Mouse (Mus musculus) cortical plate, adult 2 months (tissue): ENCODE data around the gene Nenf. TPM values are rescaled to one million over a fixed set of nuclear protein-coding genes. Genes with fewer than 3 reads are reported as not detected.
A peak's percentile ranks its signal among the peaks of the same experiment; 100 is the strongest.

Experiments
- H3K27ac ChIP-seq: fragments of 200-500 bp; 2 replicates; pipeline ENCODE4 v1.5.1; 2012; ENCODE audit warnings: low read length, control low read depth, inconsistent platforms; ENCODE audit not compliant: insufficient read depth
- H3K4me1 ChIP-seq: fragments of 200-500 bp; 2 replicates; pipeline ENCODE4 v1.6.1; 2011; ENCODE audit warnings: low read length; ENCODE audit not compliant: control insufficient read depth, insufficient read depth
- H3K4me3 ChIP-seq: fragments of 200-500 bp; 2 replicates; pipeline ENCODE4 v1.5.1; 2011; ENCODE audit warnings: mild to moderate bottlenecking, low read length, control low read depth; ENCODE audit not compliant: insufficient read depth
- CTCF ChIP-seq: fragments of 200-500 bp; IDR thresholded peaks from 2 replicates; pipeline ENCODE4 v1.5.1; 2011; ENCODE audit warnings: mild to moderate bottlenecking, control low read depth, low read length; ENCODE audit not compliant: insufficient read depth; ENCODE audit errors: extremely low read depth
- POLR2A ChIP-seq: fragments of 200-500 bp; IDR thresholded peaks from 2 replicates; pipeline ENCODE4 v1.6.1; 2011; ENCODE audit warnings: mild to moderate bottlenecking, low read length, control low read depth; ENCODE audit not compliant: insufficient read depth; ENCODE audit errors: extremely low read depth
- polyA plus RNA-seq: library from polyadenylated mRNA; depleted of rRNA; stranded (reverse); fragments of >200 nt; gene quantifications from 2 replicates; pipeline ENCODE4 v1.2.3, GENCODE M21; 2012

The Nenf gene
- polyA plus RNA-seq, 1 experiment: 175 TPM

DNA sequence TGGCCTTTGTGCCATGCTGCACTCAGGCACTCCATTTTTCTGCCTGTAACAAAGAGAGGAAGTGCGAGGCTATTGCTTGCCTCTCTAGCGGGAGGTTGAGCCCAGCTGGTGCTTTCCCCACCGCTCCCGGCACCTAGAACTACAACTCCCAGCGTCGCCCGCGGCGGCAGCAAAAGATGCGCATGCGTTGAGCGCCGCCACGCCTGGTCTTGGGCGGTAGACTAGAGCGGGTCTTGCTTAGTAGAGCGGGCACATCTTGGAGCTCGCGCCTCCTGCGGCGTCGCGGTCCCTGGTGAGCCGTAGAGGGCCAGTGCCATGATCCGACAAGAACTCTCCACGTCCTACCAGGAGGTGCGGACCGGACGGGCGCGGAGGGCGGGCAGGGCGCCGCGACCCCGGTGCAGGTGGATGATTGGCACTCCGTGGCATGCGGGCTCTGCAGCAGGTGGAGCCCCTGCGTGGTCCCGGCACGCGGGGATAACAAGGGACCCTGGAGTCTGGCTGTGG lies 7.8 kb upstream of the Nenf start, which contains the start of gene Tmem206:
Gene Tmem206 (plus strand): TSS at position 187 of the 507 bp plus-strand sequence.
- peak within 1 kb of the TSS; percentile 57 for H3K4me3 ChIP-seq
- peaks cover 2% of the 10 kb centered on the region; the same call in 1 of the 2 replicates for H3K4me1 ChIP-seq
- 0 out of 2 replicates have a peak within 1 kb of the TSS, but pooled peaks have one; percentile 4 for H3K27ac ChIP-seq
- TF ChIP-seq CTCF: no peak
- peak; percentile 98 for TF ChIP-seq POLR2A

- Histone ChIP-seq H3K4me1 (peaks cover 2% of the 10 kb centered on the region; the same call in 1 of the 2 replicates), H3K4me3 (peak overlapping the region; percentile 57; the same call in 1 of the 2 replicates), H3K27ac (no peak overlapping the region)
- no peak for TF ChIP-seq POLR2A
- TF ChIP-seq CTCF: no peak
These were observed 7.0 kb upstream of the Nenf start for GRCm38 (mm10) chr1:191324733-191325590.

DNA sequence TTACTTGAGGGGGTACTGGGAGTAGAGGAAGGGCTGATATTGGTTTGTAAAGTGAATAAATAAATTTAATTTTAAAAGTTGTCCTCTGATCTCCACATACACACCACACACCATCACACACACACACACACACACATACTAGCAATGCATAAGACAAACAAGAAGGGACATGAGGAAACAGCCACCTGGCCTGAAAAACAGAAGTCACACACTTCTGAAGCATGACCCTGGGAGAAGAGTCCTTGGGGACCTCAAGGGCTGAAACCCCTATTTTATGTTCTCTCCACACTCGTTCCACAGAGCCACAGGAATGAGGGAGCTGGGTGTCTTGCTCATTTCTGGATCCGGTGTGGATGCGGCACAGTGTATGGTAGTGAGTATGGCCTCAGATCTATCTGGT lies 5.4 kb upstream of the Nenf start:
- Histone ChIP-seq H3K4me3 (no peak overlapping the region), H3K4me1 (peaks cover 2% of the 10 kb centered on the region; the same call in 1 of the 2 replicates), H3K27ac (no peak overlapping the region)
- TF ChIP-seq CTCF: no peak
- TF ChIP-seq POLR2A: no peak

DNA sequence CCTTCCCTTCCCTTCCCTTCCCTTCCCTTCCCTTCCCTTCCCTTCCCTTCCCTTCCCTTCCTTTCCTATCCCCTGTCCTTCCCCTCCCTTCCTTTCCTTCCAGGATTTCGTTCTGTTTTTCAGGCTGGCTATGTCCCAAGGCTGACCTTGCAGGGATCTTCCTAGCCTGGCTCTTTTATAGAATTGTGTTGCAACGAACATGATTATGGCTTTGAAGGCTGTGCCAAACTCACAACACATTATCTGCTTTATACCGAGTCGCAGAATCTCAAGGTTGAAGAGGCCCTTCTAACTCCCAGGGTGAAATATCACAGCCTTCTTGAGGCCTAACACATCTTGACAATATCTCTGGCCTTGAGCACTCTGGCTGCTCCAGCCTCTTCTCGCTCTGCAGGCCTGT lies 692 bp upstream of the Nenf start:
- no peak overlapping the region for H3K27ac ChIP-seq
- H3K4me1 ChIP-seq: peaks cover 2% of the 10 kb centered on the region; the same call in 1 of the 2 replicates
- no peak for TF ChIP-seq CTCF
- TF ChIP-seq POLR2A: no peak

GRCm38 (mm10) chr1:191316818-191317217 lies 1.2 kb downstream of the Nenf start:
- H3K27ac ChIP-seq: no peak overlapping the region
- peaks cover 4% of the 10 kb centered on the region; the same call in 1 of the 2 replicates for H3K4me1 ChIP-seq
- H3K4me3 ChIP-seq: peak overlapping the region; percentile 64
- TF ChIP-seq POLR2A: no peak
- no peak for TF ChIP-seq CTCF

More for the DNA sequence above, 692 bp upstream of the Nenf start:
- H3K4me3 ChIP-seq: no peak overlapping the region

DNA sequence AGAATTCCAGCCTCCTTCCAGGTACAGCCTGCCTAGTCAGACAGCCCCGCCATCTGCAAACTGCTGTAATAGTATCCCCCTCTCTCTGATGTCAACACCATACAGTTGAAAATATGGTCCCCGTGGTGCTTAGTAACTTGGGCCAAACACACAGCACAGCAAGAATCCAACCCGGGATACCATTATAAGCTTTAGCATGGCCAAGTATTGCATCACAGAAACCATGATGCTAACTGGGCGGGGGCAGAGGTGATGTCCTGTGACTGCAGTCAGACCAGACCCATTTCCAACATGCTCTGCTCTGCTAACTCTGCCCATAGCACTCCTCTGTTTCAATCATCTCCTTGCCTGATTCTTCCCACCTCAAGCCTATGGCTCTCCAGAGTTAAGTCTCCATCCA lies 4.1 kb downstream of the Nenf start:
- Histone ChIP-seq H3K4me3 (no peak overlapping the region), H3K4me1 (peaks cover 4% of the 10 kb centered on the region; the same call in 1 of the 2 replicates), H3K27ac (no peak overlapping the region)
- TF ChIP-seq POLR2A (no peak), CTCF (no peak)

DNA sequence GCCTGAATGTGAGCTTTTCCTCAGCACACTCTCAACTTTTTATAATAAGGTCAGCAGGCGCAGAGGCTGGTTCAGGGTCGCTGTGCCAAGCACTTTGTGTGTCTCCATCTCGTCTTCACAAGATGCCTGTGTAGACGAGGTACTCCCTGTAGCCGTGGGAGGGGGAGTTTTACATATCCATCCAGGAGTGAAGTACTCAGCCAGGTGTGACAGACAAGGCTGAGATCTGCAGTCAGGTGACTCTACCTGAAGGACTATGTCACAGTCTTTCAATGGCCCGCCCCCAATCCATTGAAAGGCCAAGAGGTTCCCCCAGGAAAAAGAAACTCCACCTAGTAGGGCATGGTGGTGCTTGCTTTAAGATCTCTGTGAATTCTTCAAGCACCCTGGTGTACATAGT lies 4.8 kb downstream of the Nenf start:
- no peak for TF ChIP-seq POLR2A
- TF ChIP-seq CTCF: no peak
- Histone ChIP-seq H3K4me1 (peaks cover 4% of the 10 kb centered on the region; the same call in 1 of the 2 replicates), H3K27ac (no peak overlapping the region), H3K4me3 (peak overlapping the region; percentile 71; the same call in 1 of the 2 replicates)

DNA sequence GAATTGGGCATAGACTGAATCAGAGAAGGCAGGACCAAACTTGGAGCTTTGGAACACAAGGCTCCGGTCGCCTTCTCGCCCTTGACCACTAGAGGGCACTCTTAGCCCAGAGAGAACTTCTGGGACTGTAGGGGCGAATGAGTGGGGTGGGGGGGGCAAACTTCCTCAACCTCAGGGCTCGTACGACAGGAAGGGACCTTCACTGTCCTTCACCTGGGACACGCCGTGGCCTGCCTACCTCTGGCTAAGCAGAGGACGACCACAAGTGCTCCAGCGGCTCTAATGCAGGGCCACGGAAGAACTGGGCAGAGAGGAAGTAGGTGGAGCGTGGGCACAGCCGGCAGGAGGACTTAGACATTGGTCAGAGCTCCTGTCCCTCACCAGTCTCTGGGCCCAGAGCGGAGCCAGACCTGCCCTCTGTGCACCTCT lies 5.5 kb downstream of the Nenf start:
- no peak overlapping the region for H3K27ac ChIP-seq
- peak overlapping the region; percentile 71 for H3K4me3 ChIP-seq
- peaks cover 4% of the 10 kb centered on the region; the same call in 1 of the 2 replicates for H3K4me1 ChIP-seq
- TF ChIP-seq CTCF: peak; percentile 85
- TF ChIP-seq POLR2A: no peak

DNA sequence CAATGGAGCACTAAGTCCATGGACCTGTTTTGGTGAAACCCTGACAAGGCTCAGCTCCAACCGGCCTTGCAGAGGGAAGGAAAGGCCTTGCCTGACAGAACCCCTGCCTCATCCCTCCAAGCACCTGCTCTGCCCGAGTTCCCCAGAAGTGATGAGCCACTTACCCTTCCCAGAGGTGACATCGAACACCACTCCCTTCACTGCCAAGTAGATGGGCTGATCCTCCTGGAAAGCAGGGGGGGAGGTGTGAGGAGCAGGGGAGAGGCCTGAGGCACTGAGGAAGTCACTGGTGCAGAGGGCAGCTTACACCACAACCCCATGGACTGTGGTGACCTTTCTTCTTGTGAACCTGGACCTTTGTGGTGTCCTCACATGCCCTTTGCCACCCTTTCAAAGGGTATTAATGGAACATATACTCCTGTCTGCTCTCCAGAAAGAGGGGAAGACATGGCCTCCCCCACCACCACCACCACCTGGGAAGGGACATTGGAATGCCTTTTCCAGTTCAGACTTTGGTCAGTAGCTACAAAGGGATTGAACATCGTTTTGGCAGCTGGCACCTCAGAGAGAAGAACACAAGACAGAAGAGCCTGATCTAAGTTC lies 6.6 kb downstream of the Nenf start:
- no peak for TF ChIP-seq POLR2A
- no peak for TF ChIP-seq CTCF
- Histone ChIP-seq H3K4me3 (no peak overlapping the region), H3K4me1 (peaks cover 2% of the 10 kb centered on the region; the same call in 1 of the 2 replicates), H3K27ac (no peak overlapping the region)
